Mouse (Mus musculus): ENCODE data around the gene Pttg1. TPM values are rescaled to one million over a fixed set of nuclear protein-coding genes. Genes with fewer than 3 reads are reported as not detected.

Gene Pttg1
- polyA plus RNA-seq, 1 experiment: 11.4 TPM

GRCm38 (mm10) chr11:43396246-43396645 is 29.8 kb downstream of the Pttg1 start:
- Histone ChIP-seq H3K9me3 (ENCODE audit: control insufficient read depth, low read length) (no peaks in the 10 kb centered on the region), H3K4me1 (ENCODE audit: control insufficient read depth) (no peaks in the 10 kb centered on the region), H3K4me3 (replicated peaks) (no peak overlapping the region), H3K36me3 (ENCODE audit: control insufficient read depth) (no peaks in the 10 kb centered on the region), H3K27me3 (ENCODE audit: control insufficient read depth) (no peaks in the 10 kb centered on the region)
- TF ChIP-seq GATA1 (IDR thresholded peaks at IDR 0.05; ENCODE audit: low read length) (no peak), TAL1 (IDR thresholded peaks at IDR 0.05; ENCODE audit: low read length) (no peak)

- TF ChIP-seq GATA1 (IDR thresholded peaks at IDR 0.05; ENCODE audit: low read length) (no peak), TAL1 (IDR thresholded peaks at IDR 0.05; ENCODE audit: low read length) (no peak)
- Histone ChIP-seq H3K4me1 (ENCODE audit: control insufficient read depth) (no peaks in the 10 kb centered on the region), H3K27me3 (ENCODE audit: control insufficient read depth) (no peaks in the 10 kb centered on the region), H3K4me3 (replicated peaks) (no peak overlapping the region), H3K9me3 (ENCODE audit: control insufficient read depth, low read length) (no peaks in the 10 kb centered on the region), H3K36me3 (ENCODE audit: control insufficient read depth) (no peaks in the 10 kb centered on the region)
Observed at GRCm38 (mm10) chr11:43395073-43395948, 30.7 kb downstream of the Pttg1 start.

DNA sequence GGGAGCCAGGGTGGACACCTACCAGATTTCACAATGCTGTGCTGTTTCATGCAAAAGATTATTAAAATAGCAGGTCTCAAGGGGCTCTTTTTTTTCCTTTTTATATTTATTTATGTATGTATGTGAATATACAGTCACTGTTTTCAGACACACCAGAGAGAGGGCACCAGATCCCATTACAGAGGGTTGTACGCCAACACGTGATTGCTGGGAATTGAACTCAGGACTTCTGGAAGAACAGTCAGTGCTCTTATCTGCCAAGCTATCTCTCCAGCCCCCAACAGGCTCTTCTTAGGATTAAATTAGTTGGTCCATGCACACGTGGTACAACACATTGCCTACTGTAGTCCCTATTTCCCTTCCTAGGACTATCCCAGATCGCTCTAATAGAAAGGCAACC is 32.7 kb downstream of the Pttg1 start:
- Histone ChIP-seq H3K36me3 (ENCODE audit: control insufficient read depth) (no peaks in the 10 kb centered on the region), H3K4me3 (replicated peaks) (no peak overlapping the region), H3K9me3 (ENCODE audit: control insufficient read depth, low read length) (no peaks in the 10 kb centered on the region), H3K27me3 (ENCODE audit: control insufficient read depth) (no peaks in the 10 kb centered on the region), H3K4me1 (ENCODE audit: control insufficient read depth) (no peaks in the 10 kb centered on the region)
- TF ChIP-seq TAL1 (IDR thresholded peaks at IDR 0.05; ENCODE audit: low read length): no peak
- no peak for TF ChIP-seq GATA1 (IDR thresholded peaks at IDR 0.05; ENCODE audit: low read length)

GRCm38 (mm10) chr11:43392757-43393156 is 33.3 kb downstream of the Pttg1 start:
- TF ChIP-seq TAL1 (IDR thresholded peaks at IDR 0.05; ENCODE audit: low read length) (no peak), GATA1 (IDR thresholded peaks at IDR 0.05; ENCODE audit: low read length) (no peak)

GRCm38 (mm10) chr11:43389118-43389517 is 36.9 kb downstream of the Pttg1 start:
- H3K4me3 ChIP-seq (replicated peaks): no peak overlapping the region
- TF ChIP-seq GATA1 (IDR thresholded peaks at IDR 0.05; ENCODE audit: low read length) (no peak), TAL1 (IDR thresholded peaks at IDR 0.05; ENCODE audit: low read length) (no peak)

More at GRCm38 (mm10) chr11:43392757-43393156, 33.3 kb downstream of the Pttg1 start:
- H3K9me3 ChIP-seq (ENCODE audit: control insufficient read depth, low read length): no peaks in the 10 kb centered on the region
- no peaks in the 10 kb centered on the region for H3K4me1 ChIP-seq (ENCODE audit: control insufficient read depth)
- H3K4me3 ChIP-seq (replicated peaks): no peak overlapping the region
- H3K36me3 ChIP-seq (ENCODE audit: control insufficient read depth): no peaks in the 10 kb centered on the region
- no peaks in the 10 kb centered on the region for H3K27me3 ChIP-seq (ENCODE audit: control insufficient read depth)

DNA sequence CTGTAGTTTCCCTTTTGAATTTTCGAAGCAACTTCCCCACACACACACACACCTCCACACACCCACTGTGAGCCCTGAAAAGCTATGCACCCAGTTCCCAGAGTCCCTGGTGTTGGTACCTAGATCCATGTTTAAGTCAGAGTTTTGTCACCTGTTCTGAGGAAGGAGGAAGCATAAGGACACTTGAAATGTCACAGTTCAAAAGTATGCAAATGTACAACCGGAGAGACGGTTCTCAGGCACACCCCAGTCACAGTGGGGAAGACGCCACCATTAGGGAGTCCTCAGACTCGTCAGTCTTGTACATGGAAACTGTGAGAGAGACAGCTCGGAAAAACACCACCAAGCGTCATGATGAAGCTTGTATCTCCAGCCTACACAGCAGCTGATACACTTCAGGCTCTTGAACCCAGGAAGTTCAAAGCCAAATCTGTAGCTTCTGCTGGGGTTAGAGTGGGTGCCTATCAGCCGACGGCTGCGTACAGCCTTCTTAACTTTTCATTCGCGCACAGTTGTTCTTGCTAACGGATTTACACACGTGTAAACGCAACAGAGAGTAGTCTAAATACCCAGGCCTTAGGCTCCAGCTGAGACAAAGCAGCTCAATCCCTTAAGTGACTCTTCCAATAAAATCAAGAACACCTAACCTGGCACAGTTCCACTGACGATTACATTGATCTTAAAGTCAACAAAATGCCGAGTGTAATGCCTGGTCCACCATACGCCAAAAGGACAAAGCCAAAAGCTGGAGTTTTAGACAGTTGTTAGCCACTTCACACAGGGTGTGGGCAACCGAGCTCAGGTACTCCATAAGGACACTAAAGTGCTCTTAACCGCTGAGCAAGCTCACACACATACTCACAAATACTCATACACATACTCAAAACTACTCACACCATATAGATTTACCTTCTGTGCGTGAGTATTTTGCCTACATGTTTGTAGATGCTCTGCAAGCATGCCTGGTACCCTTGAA is 37.6 kb downstream of the Pttg1 start:
- no peak overlapping the region for H3K4me3 ChIP-seq (replicated peaks)
- H3K27me3 ChIP-seq (ENCODE audit: control insufficient read depth): peaks cover 22% of the 10 kb centered on the region
- H3K9me3 ChIP-seq (ENCODE audit: control insufficient read depth, low read length): no peaks in the 10 kb centered on the region
- H3K4me1 ChIP-seq (ENCODE audit: control insufficient read depth): no peaks in the 10 kb centered on the region
- TF ChIP-seq TAL1 (IDR thresholded peaks at IDR 0.05; ENCODE audit: low read length) (no peak), GATA1 (IDR thresholded peaks at IDR 0.05; ENCODE audit: low read length) (no peak)
- H3K36me3 ChIP-seq (ENCODE audit: control insufficient read depth): no peaks in the 10 kb centered on the region

More at GRCm38 (mm10) chr11:43389118-43389517, 36.9 kb downstream of the Pttg1 start:
- Histone ChIP-seq H3K27me3 (ENCODE audit: control insufficient read depth) (peaks cover 22% of the 10 kb centered on the region), H3K36me3 (ENCODE audit: control insufficient read depth) (no peaks in the 10 kb centered on the region), H3K9me3 (ENCODE audit: control insufficient read depth, low read length) (no peaks in the 10 kb centered on the region), H3K4me1 (ENCODE audit: control insufficient read depth) (no peaks in the 10 kb centered on the region)

GRCm38 (mm10) chr11:43387004-43387880 is 38.8 kb downstream of the Pttg1 start:
- Histone ChIP-seq H3K27me3 (ENCODE audit: control insufficient read depth) (peaks cover 22% of the 10 kb centered on the region), H3K9me3 (ENCODE audit: control insufficient read depth, low read length) (no peaks in the 10 kb centered on the region), H3K4me3 (replicated peaks) (no peak overlapping the region), H3K36me3 (ENCODE audit: control insufficient read depth) (no peaks in the 10 kb centered on the region), H3K4me1 (ENCODE audit: control insufficient read depth) (no peaks in the 10 kb centered on the region)
- TF ChIP-seq GATA1 (IDR thresholded peaks at IDR 0.05; ENCODE audit: low read length) (no peak), TAL1 (IDR thresholded peaks at IDR 0.05; ENCODE audit: low read length) (no peak)

DNA sequence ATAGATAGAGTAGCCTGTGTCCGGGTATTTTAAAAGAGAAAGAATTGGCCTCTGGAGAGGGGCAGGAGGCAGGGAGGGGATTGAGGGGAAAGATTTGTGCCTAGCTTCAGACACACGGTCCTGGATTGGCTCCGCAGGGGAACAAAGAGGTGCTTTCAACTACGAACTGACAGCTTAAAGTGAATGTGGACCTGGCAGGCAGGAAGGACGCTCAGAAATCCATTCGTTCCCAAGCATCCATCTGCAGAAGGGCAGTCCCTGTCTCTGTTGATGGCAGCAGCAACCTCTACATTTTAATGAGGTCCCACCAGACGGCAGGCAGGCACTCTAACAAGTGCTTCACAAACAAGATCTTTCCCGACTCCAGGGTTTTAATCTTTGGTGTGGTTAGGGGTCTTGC is 40.3 kb downstream of the Pttg1 start:
- H3K4me1 ChIP-seq (ENCODE audit: control insufficient read depth): no peaks in the 10 kb centered on the region
- H3K27me3 ChIP-seq (ENCODE audit: control insufficient read depth): peaks cover 22% of the 10 kb centered on the region
- H3K4me3 ChIP-seq (replicated peaks): no peak overlapping the region
- TF ChIP-seq GATA1 (IDR thresholded peaks at IDR 0.05; ENCODE audit: low read length) (no peak), TAL1 (IDR thresholded peaks at IDR 0.05; ENCODE audit: low read length) (no peak)
- H3K9me3 ChIP-seq (ENCODE audit: control insufficient read depth, low read length): no peaks in the 10 kb centered on the region
- H3K36me3 ChIP-seq (ENCODE audit: control insufficient read depth): no peaks in the 10 kb centered on the region

All from erythroblast, embryonic 14.5 days (primary cell).